Mouse (Mus musculus): ENCODE measurements around the gene Siah3.

DNA sequence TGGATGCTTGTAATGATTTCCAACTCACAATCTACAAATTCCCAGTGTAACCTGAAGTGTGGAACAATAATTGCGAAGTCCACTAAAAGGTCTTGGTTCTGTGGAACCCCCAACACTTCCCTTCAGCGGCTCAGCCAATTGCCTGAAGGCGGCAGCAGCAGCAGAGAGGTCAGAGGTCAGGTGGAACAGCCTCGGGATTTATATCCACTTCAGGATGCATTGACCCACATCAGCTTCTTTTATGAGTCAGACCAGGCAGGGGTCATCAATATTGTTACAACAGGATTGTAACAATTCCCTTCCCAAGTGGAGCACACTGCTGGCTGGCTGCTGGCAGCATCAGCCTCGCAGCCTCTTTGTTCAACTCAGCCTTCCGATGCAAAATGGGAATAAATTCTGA is 39.1 kb downstream of the Siah3 start:
- no peak for TF ChIP-seq CTCF (conservative IDR thresholded peaks at IDR 0.05; ENCODE audit: low read length)
- no peak for TF ChIP-seq POU5F1 (IDR thresholded peaks at IDR 0.05; ENCODE audit: borderline replicate concordance, low read length)
- no peak for TF ChIP-seq NANOG (IDR thresholded peaks at IDR 0.05; ENCODE audit: borderline replicate concordance, low read length)

All from E14TG2a.4 (cell line).